In the genomic region with DNA sequence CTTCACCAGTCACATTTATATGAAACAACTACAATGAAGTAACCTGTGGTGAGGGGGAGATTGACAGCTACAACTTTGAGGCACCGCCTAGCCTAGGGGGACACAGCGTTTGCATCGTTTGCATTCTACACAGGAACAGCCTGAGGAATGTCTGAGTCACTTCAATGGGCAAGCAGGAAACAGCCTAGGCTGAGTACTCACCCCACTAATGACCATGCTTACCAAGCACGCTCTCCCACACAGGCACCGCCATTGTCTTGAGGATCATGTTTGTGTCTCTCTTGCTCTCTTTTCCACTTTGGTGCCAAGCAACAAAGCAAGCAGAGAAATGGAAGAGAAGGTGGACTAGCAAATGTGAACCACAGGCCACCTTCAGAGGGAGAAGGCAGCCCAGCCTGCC, we compare ENCODE assay signal across 25 mouse cellular contexts.
DNase-seq lines count a peak whose midpoint lies in the region; ATAC-seq and TF ChIP-seq lines count a peak whose summit lies in the region.
"Had no signal": no experiment of that assay in that cellular context is flagged by ENCODE, and none has a peak within 500 bp of the region (broad histone marks: within the 10 kb centered on the region; RNA-seq: fewer than 3 reads in every experiment).

No protein-coding gene starts in this region.

- no peaks in the 10 kb centered on the region for H3K79me2 ChIP-seq in heart, adult 2 months (replicated peaks; ENCODE audit: control insufficient read depth, insufficient read depth, low read length)
- H3K79me2 ChIP-seq in C2C12 (ENCODE audit: control insufficient read depth, insufficient read depth), result no peaks in the 10 kb centered on the region

- no peak overlapping the region for H3K4me2 ChIP-seq in stomach, postnatal 0 days (replicated peaks; ENCODE audit: low read depth)
- H3K4me2 ChIP-seq: embryonic facial prominence, embryonic 13.5 days; heart, embryonic 13.5 days; hindbrain, embryonic 13.5 days; neural tube, embryonic 15.5 days had no signal

- no peaks in the 10 kb centered on the region for H3K79me3 ChIP-seq in C2C12 (ENCODE audit: low read depth)

- H3K4me3 ChIP-seq in heart, adult 2 months, result no peak overlapping the region
- no peak overlapping the region for H3K4me3 ChIP-seq in C2C12 (ENCODE audit: insufficient read depth, poor library complexity, severe bottlenecking)
- no peak overlapping the region for H3K4me3 ChIP-seq in stomach, postnatal 0 days (ENCODE audit: low read depth, low read length)
- H3K4me3 ChIP-seq: embryonic facial prominence, embryonic 13.5 days; heart, embryonic 13.5 days; hindbrain, embryonic 13.5 days; midbrain, embryonic 10.5 days; neural tube, embryonic 15.5 days had no signal

- no peaks in the 10 kb centered on the region for H3K36me3 ChIP-seq in heart, adult 2 months (ENCODE audit: control insufficient read depth, insufficient read depth, low read length)
- H3K36me3 ChIP-seq in C2C12 (ENCODE audit: control insufficient read depth, insufficient read depth), result no peaks in the 10 kb centered on the region
- no peaks in the 10 kb centered on the region for H3K36me3 ChIP-seq in stomach, postnatal 0 days (ENCODE audit: control insufficient read depth, insufficient read depth, low read length)
- H3K36me3 ChIP-seq: embryonic facial prominence, embryonic 13.5 days; heart, embryonic 13.5 days; hindbrain, embryonic 13.5 days; midbrain, embryonic 10.5 days; neural tube, embryonic 15.5 days had no signal

- DNase-seq in embryo, embryonic 11.5 days (ENCODE audit: low read depth, low spot score), result peak; percentile 2
- no peak for DNase-seq in embryo, embryonic 9.5 days (ENCODE audit: extremely low spot score)
- DNase-seq in heart, adult 11 months, result peak; percentile 56
- DNase-seq in heart, adult 2 months, result no peak
- peak; percentile 2 for DNase-seq in mesoderm, embryonic 11.5 days (ENCODE audit: low read depth, low spot score)
- no peak for DNase-seq in stomach, postnatal 0 days (ENCODE audit: low spot score)
- DNase-seq: adrenal gland, postnatal 25 days; cerebellum, adult 8-10 months; gastrocnemius, postnatal 14 days; heart, adult 18-20 months; heart, postnatal 14 days; kidney, adult 18-20 months; layer of hippocampus, adult 9-11 months; thymus, postnatal 36 days had no signal

- no peak for TF ChIP-seq CTCF in heart, adult 2 months (IDR thresholded peaks at IDR 0.05)
- no peak for TF ChIP-seq CTCF in C2C12 (IDR thresholded peaks at IDR 0.05; ENCODE audit: control insufficient read depth, insufficient read depth, insufficient read length)
- TF ChIP-seq CTCF in stomach, postnatal 0 days (IDR thresholded peaks at IDR 0.05; ENCODE audit: low read depth), result no peak

- H3ac ChIP-seq in C2C12 (ENCODE audit: control insufficient read depth, insufficient read length, low read depth), result no peak overlapping the region

- TF ChIP-seq EP300 in heart, adult 2 months (IDR thresholded peaks at IDR 0.05; ENCODE audit: insufficient read depth, low read depth, low read length), result no peak
- TF ChIP-seq EP300 in stomach, postnatal 0 days (optimal IDR thresholded peaks at IDR 0.05), result no peak

- TF ChIP-seq POLR2A in heart, adult 2 months (IDR thresholded peaks at IDR 0.05; ENCODE audit: insufficient read depth, low read depth, low read length), result no peak

- no peak for ATAC-seq in stomach, postnatal 0 days (ENCODE audit: low FRiP score, low TSS enrichment)
- ATAC-seq: forebrain, embryonic 14.5 days; inflammation-experienced regulatory T-cells, adult 6 months; lung, postnatal 0 days; midbrain, embryonic 16.5 days had no signal

- WGBS in heart, adult 2 months, result 38% methylated on average over 5 of the region's 5 CpGs
- WGBS in stomach, postnatal 0 days, result 53% methylated on average over 5 of the region's 5 CpGs

- no peaks in the 10 kb centered on the region for H3K9me3 ChIP-seq in stomach, postnatal 0 days (ENCODE audit: control insufficient read depth, low read length)
- H3K9me3 ChIP-seq: embryonic facial prominence, embryonic 13.5 days; heart, embryonic 13.5 days; hindbrain, embryonic 13.5 days; midbrain, embryonic 10.5 days; neural tube, embryonic 15.5 days had no signal

- no peaks in the 10 kb centered on the region for H3K27me3 ChIP-seq in heart, adult 2 months (ENCODE audit: control insufficient read depth, insufficient read depth, low read length)
- no peaks in the 10 kb centered on the region for H3K27me3 ChIP-seq in C2C12 (ENCODE audit: control insufficient read depth, insufficient read depth, insufficient read length)
- no peaks in the 10 kb centered on the region for H3K27me3 ChIP-seq in stomach, postnatal 0 days (ENCODE audit: control insufficient read depth, insufficient read depth, low read length)
- H3K27me3 ChIP-seq: embryonic facial prominence, embryonic 13.5 days; heart, embryonic 13.5 days; hindbrain, embryonic 13.5 days; neural tube, embryonic 15.5 days had no signal

- H3K9ac ChIP-seq in heart, adult 2 months (ENCODE audit: low read depth, low read length), result no peak overlapping the region
- no peak overlapping the region for H3K9ac ChIP-seq in stomach, postnatal 0 days (ENCODE audit: low read length)
- H3K9ac ChIP-seq: embryonic facial prominence, embryonic 13.5 days; heart, embryonic 13.5 days; hindbrain, embryonic 13.5 days; neural tube, embryonic 15.5 days had no signal

- intact Hi-C loops in heart, adult 2 months (cut with DNase I), result no loop called here

- H3K4me1 ChIP-seq in heart, adult 2 months (ENCODE audit: control insufficient read depth, insufficient read depth, low read length), result no peaks in the 10 kb centered on the region
- H3K4me1 ChIP-seq in stomach, postnatal 0 days (replicated peaks; ENCODE audit: control insufficient read depth, insufficient read depth), result no peaks in the 10 kb centered on the region
- H3K4me1 ChIP-seq: embryonic facial prominence, embryonic 13.5 days; heart, embryonic 13.5 days; hindbrain, embryonic 13.5 days; midbrain, embryonic 10.5 days; neural tube, embryonic 15.5 days had no signal

- H3K27ac ChIP-seq in heart, adult 2 months, result no peak overlapping the region
- no peak overlapping the region for H3K27ac ChIP-seq in stomach, postnatal 0 days (replicated peaks)
- H3K27ac ChIP-seq: embryonic facial prominence, embryonic 13.5 days; heart, embryonic 13.5 days; hindbrain, embryonic 13.5 days; macrophage; midbrain, embryonic 10.5 days; neural tube, embryonic 15.5 days had no signal

TF ChIP-seq in C2C12, 6 proteins besides CTCF, POLR2A, EP300 and RAD21:
- peak; percentile 46 for TF ChIP-seq MYOD1 (IDR thresholded peaks at IDR 0.05; ENCODE audit: control insufficient read depth, insufficient read length, low read depth)
- peak; percentile 77 for TF ChIP-seq MAX (IDR thresholded peaks at IDR 0.05)
- TF ChIP-seq MYOG (IDR thresholded peaks at IDR 0.05; ENCODE audit: control insufficient read depth, extremely low read depth, insufficient read length), result no peak
- no peak for TF ChIP-seq FOSL1 (IDR thresholded peaks at IDR 0.05; ENCODE audit: insufficient read depth, low read length, poor library complexity, severe bottlenecking)

Comparison
In these comparisons a context has a peak if more than half of its experiments do, and no peak if none do; other contexts are left out.
1. DNase-seq: peak in embryo, embryonic 11.5 days (single experiment), heart, adult 11 months (single experiment) and mesoderm, embryonic 11.5 days (single experiment); none in embryo, embryonic 9.5 days (single experiment), heart, adult 2 months (0 of 2) and stomach, postnatal 0 days (single experiment).